Mouse (Mus musculus) B cell, adult 62 days (primary cell): ENCODE results near the gene Mettl3. TPM values are rescaled to one million over a fixed set of nuclear protein-coding genes. Genes with fewer than 3 reads are reported as not detected.

ENCODE experiments used
- total RNA-seq: library from RNA; stranded (reverse); gene quantifications from 4 replicates; pipeline ENCODE4 v1.2.4, GENCODE M21; 2023

The Mettl3 gene
- total RNA-seq: 58.5 to 60.9 TPM (median 60.0 TPM) in 4 replicates

DNA sequence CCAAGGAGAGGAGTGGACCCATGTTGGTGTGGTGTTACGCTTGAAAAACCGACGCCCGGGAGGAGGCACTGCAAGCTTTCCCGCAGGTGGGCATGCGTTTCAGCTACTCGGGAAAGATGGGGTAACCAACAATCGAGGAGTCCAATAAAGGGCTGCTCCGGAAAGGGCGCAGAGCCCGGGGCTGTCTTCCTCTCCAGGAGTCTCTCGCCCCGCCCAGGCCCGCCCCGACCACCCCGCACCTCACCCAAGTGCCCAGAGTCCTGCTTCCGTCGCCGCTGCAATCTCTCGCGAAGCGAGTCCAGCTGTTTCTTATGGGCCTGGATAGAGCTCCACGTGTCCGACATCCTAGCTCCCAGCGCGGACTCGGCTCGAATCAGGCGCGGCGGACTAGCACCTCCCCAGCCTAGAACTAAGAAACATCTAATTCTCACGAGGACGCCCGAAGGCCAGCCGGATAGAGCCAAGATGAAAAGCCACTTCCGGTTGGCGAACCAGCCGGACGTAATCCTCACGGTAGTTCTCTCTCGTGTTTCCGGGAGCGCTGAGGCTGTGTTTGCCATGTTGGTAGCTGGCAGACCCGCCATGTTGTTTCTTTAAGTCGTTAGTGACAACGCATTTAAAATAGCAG, at the start of gene Mettl3:
TSS of gene Mettl3 (minus strand) at position 485 of the 628 bp plus-strand sequence.

DNA sequence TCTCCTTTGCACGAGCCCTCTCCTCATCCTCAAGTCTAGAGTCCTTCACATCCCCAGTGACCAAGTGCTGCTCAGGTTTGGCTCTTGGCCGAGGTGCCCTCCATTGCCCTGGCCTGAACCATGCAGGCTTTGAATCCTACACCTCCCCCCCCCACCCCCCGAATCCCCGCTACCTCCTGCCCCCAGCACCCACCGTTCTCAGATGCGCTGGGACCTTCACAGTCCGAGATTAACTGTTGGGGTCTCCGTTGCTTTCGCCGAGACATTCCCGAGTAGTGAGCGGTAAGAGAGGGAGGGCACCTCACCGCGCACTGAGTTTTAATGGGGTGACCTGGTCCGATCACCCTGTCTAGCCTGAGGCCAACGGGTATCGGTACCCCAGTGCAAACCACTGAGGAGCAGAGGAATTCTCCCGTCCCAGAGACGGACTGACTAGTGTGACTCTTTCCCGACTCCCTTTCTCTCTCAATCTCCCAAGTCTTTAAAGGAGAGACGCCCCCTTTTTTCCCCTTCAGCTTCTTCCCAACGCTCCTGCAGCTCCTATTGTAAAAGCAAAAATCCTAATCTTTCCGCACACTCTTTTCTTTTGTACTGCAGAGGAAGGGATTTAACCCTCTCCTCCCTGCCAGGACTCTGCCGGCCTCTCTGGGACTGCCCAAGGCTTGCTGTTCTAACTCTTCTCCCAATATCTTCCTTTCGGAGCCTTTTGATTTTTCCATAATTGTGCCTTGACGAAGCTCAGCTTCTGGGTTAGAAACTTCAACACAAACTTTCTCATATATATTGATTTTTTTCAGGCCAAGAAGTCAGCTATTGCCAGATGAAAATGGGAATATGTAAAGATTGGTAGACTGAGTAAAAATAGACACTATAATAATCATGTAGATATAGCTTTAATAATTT, 23.2 kb upstream of the Mettl3 start, which contains the start of gene Sall2:
TSS of gene Sall2 (minus strand) at position 853 of the 903 bp plus-strand sequence.

DNA sequence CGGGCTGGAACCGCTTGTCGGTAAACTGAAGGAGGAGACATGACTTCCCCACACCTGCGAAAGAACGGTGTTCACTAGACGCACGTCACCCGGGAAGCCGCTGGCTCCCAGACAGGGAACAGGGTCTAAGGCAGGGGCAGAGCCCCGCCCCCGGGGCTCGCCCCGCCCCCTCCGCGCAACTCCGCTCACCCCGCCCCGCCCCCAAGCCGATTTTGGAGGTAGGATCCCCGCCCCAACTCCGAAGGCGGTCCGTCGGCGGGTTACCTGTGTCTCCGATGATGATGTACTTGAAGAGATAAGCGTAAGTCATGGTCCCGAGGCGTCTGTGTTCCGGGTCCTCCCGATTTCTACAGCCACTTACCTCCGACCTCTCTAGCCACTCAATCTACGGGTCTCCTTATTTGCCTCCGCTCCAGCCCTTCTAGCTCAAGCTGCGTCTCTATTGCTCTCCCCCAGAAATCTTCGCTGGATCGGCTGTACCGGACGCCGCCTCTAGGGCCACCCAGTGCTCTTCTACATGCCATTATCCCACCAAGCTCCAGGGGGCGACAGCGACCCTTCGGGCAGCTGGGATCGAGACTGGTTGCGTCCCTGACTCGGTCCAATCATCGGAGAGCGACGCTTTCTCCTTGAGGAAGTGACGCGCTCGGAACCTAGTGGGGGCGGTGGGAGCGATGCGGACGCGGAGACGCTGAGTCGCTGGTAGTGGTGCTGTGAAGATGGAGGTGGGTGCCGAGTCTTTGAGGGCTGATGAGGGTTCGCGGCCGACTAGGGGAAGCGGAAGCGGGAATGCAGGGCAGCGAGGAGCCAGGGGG, 25.8 kb downstream of the Mettl3 start, which contains the start of the genes Tox4 and Rab2b:
TSS of gene Tox4 (plus strand) at position 215 of the 815 bp plus-strand sequence.
TSS of gene Rab2b (minus strand) at position 614 of the 815 bp plus-strand sequence.

DNA sequence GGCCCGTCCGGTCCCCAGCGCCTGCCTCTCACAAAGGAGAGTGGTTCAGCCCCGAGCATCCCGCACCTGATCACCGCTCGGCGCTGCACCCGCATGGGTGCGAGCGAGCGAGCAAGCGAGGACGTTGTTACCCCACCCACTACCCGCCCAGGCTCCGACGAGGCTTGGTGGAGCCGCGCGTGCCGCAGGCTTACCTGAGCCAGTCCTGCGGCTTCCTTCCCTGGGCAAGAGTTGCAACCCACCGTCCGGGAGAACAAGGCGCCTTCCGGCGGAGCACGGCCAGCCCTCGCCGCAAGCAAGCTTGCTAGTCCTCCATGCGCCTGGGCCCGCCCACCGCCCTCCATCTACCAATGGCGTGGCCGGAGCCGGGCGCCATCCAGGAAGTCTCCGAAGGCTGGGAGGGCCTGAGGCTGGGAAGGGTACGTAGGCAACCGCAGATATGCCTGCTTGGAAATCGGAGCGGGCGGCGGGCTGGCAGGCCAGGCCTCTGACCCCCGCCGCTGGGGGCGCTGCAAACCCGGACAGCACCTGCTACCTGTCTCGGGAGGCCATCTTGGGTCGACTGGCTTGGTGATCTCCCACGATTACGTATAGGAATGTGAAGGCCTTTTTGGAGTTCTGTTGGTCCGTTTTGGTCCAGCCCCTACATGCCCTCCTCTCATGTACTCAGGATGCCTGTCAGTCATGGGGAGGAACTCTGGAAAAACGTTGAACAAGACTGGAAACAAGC, 47.3 kb downstream of the Mettl3 start, which contains the start of gene Chd8:
TSS of gene Chd8 (minus strand) at position 297 of the 730 bp plus-strand sequence.

Other genes starting within 250 kb of the Mettl3 start
- 402 to 432 TPM (median 411 TPM) in 4 replicates for gene Hnrnpc, start 201.1 kb downstream of the Mettl3 start, total RNA-seq
- 26.6 to 47.6 TPM (median 37.0 TPM) in 4 replicates for gene Rpgrip1, start 194.4 kb downstream of the Mettl3 start, total RNA-seq
- 66.0 to 72.9 TPM (median 70.2 TPM) in 4 replicates for gene Supt16, start 107.7 kb downstream of the Mettl3 start, total RNA-seq
- gene Chd8, start 47.3 kb downstream of the Mettl3 start, total RNA-seq: 267 to 322 TPM (median 286 TPM) in 4 replicates
- gene Tox4, start 26.0 kb downstream of the Mettl3 start, total RNA-seq: 115 to 127 TPM (median 121 TPM) in 4 replicates
- gene Rab2b, start 25.6 kb downstream of the Mettl3 start, total RNA-seq: 16.9 to 24.1 TPM (median 23.4 TPM) in 4 replicates
- 0.12 to 0.21 TPM (median 0.15 TPM) in 3 of 4 replicates, not detected in the other for gene Sall2, start 23.6 kb upstream of the Mettl3 start, total RNA-seq
- gene Olfr1513, start 51.3 kb upstream of the Mettl3 start, total RNA-seq: not detected in 4 replicates
- gene Olfr1512, start 74.0 kb upstream of the Mettl3 start, total RNA-seq: not detected in 4 replicates
- not detected in 4 replicates for gene Olfr1511, start 92.3 kb upstream of the Mettl3 start, total RNA-seq
- not detected in 4 replicates for gene Olfr1510, start 109.2 kb upstream of the Mettl3 start, total RNA-seq
- not detected in 4 replicates for gene Olfr1509, start 137.9 kb upstream of the Mettl3 start, total RNA-seq
- gene Olfr1508, start 162.4 kb upstream of the Mettl3 start, total RNA-seq: not detected in 4 replicates
- not detected in 4 replicates for gene Olfr1507, start 190.6 kb upstream of the Mettl3 start, total RNA-seq